Mouse (Mus musculus): Measurements from ENCODE around the gene Ust.

Gene Ust

DNA sequence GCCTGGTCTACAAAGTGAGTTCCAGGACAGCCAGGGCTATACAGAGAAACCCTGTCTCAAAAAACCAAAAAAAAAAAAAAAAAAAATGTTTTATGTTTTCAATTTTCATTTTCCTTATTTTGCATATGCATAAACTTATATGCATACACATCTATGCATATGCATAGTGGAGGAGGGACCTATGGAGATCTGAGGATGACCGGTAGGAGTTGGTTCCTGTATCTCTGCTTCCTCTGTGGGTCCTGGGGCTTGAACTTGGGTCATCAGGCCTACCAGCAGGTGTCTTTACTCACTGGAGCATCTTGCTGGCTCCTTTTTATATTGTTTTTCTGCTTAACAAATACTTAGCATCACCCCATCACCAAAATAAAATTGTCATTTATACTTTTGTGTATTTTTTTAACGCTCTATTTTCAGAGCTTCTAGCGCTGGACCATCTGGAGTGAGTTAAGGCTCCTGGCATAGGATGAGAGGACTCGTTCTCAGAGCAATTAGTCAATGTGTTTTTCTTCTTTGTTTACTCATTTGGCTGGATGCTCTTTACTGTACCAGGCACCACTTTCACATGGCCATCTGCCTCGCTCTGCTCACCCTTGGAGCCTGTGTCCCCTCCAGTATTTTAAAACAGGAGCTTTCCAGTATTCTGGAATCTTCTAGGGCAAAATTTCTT is 290.8 kb downstream of the Ust start:
- DNase-seq (ENCODE audit: extremely low spot score, low spot score), result no peak

DNA sequence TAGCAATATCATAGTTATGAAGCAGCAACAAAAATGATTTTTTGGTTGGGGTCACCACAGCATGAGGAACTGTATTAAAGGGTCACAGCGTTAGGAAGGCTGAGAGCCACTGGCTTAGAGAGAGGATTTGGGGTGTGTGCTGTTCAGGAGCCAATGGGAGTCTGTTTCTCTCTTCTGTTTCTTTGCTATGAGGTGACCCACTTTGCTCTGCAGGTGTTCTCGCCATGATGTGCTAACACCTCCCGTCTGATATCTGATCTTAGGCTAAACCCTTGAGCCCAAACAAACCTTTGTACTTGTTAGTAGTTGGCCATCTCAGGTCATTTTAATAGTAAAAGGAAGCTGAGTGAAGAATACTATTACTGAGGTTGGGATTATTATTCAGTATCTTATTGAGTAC is 292.0 kb downstream of the Ust start:
- DNase-seq (ENCODE audit: extremely low spot score, low spot score), result no peak

- no peak for DNase-seq (ENCODE audit: extremely low spot score, low spot score)
These were observed 294.0 kb downstream of the Ust start for GRCm38 (mm10) chr10:8224641-8225040.

- DNase-seq (ENCODE audit: extremely low spot score, low spot score), result no peak
These were observed 294.6 kb downstream of the Ust start for GRCm38 (mm10) chr10:8224046-8224445.

- no peak for DNase-seq (ENCODE audit: extremely low spot score, low spot score)
These were observed 301.7 kb downstream of the Ust start for GRCm38 (mm10) chr10:8216946-8217345.

DNA sequence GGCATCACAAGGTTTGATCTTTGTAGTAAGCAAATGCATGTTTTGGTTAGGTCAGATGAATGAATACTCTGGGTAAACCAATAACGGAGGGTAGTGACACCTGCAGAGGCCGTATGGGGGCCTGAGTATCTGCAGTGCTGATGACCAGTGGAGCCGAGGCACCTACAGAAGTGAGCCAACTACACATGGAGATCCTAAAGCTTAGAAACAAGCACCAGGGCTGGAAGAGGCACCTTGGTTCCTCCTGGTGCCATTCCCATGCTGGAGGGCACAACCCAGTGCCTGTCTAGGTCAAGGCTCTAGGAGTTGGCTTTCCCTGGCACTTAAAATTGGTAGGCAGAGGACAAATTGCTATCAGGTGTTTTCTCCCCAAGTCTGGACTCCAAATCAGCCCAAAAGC is 303.4 kb downstream of the Ust start:
- DNase-seq (ENCODE audit: extremely low spot score, low spot score), result no peak

DNA sequence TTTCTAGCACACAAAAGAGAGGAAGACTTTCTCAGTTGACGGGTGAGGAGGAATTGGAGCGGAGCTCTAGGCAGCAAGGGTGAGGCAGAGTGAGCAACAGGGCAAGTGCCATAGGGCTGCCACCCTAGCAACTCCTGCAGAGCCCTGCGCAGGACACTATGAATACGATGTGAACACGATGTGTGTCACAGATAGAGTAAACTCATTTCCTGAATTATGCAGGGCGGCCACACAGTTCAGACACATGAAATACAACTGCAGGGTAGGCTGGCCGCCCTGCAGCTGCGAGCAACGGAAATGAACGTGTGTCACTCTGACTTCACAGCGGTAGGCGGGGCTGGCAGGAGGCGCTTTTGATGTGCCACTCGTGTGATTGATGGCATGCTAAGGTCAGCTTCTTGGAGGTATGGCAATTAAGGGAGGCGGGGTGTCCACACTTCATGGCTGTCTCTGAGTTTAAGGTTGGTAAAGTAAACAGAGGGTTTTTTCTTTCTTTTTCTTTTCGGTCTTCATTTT is 304.7 kb downstream of the Ust start:
- peak; percentile 74 for DNase-seq (ENCODE audit: extremely low spot score, low spot score)

DNA sequence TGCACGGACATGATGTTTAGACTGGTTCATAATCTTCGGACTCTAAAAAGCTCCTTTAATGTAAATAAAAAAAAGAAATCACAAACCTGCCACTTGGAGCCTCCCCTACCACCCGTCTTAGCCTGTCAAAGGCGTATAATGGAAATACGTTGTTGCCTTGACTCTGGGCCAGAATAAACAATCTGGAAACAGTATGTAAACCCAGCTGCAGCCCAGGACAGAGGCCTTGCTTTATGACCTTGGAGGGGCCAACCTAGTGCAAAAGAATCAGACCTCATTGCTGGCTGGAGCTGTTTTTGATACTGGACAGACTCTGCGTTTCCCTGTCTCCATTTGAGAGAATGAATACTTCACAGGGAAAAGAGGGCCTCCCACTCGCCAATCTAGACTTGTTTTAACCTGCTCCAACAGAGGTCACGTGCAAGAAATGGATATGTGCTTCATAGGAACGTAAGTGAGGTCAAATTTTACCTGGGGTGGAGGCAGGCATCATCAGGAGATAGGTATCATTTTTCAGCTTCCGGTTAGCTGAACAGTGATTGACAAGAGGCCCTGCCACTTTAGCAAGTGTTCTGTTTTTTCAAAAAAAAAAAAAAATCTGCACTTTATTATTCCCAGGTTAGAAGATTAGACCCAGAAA is 305.2 kb downstream of the Ust start:
- peak; percentile 27 for DNase-seq (ENCODE audit: extremely low spot score, low spot score)

GRCm38 (mm10) chr10:8212611-8213226 is 305.9 kb downstream of the Ust start:
- no peak for DNase-seq (ENCODE audit: extremely low spot score, low spot score)

GRCm38 (mm10) chr10:8211694-8212093 is 306.9 kb downstream of the Ust start:
- DNase-seq (ENCODE audit: extremely low spot score, low spot score), result no peak

DNA sequence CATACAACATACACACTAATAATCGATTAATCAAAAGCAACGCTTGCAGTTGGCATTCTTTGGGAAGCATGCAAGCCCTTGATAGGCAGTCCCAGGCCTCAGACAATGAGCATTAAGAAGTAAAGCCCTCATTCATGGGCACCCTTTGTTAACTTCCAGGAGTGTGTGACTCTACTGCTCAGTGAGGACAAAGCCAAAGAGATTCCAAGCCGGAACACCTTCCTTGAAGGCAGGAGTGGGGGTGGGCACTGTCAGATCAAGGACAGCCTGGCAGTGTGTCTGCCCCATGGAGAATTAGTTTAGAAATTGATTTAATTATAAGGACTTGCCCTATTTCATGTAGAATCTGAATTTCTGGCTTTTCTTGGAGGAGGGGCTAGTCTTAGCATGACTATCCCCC is 308.3 kb downstream of the Ust start:
- DNase-seq (ENCODE audit: extremely low spot score, low spot score), result no peak

DNA sequence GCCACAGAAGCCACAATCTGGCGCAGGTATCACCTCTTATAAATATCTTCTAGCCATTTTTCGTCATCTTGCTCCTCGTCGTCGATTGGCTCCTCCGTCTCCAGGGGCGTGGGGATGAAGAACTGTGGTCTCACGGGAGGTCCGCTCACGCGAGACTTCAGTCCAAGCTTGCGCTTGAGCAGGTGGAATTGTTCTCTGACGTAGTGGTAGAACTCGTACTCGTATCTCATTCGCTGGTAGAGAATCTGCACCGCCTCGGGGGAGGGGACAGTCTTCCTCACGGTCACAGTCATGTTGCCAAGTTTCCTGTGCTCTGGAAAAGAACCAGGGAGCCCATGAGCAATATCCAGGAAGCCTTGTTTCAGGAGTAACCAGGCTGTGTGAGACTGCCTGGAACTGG is 311.3 kb downstream of the Ust start:
- no peak for DNase-seq (ENCODE audit: extremely low spot score, low spot score)

GRCm38 (mm10) chr10:8203681-8204080 is 314.9 kb downstream of the Ust start:
- DNase-seq (ENCODE audit: extremely low spot score, low spot score), result no peak

DNA sequence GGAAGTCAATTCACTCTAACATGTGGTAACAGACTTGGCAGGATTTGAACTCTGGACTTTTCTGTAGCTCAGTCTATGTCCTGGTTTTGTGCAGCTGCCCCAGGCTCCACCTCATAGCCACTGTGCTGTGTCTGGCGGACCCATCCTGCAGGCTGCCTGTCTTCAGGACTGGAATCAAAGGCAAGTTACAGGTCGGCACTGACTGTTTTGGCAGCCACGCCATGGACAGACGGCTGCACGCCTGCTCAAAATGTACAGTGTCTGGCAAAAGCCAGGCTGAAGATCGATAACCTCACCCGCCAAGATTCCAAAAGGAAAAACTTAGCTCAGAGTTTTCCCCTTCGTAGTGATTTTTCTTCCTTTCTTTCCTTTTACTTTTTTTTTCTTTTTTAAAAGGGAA is 318.8 kb downstream of the Ust start:
- DNase-seq (ENCODE audit: extremely low spot score, low spot score), result no peak

DNA sequence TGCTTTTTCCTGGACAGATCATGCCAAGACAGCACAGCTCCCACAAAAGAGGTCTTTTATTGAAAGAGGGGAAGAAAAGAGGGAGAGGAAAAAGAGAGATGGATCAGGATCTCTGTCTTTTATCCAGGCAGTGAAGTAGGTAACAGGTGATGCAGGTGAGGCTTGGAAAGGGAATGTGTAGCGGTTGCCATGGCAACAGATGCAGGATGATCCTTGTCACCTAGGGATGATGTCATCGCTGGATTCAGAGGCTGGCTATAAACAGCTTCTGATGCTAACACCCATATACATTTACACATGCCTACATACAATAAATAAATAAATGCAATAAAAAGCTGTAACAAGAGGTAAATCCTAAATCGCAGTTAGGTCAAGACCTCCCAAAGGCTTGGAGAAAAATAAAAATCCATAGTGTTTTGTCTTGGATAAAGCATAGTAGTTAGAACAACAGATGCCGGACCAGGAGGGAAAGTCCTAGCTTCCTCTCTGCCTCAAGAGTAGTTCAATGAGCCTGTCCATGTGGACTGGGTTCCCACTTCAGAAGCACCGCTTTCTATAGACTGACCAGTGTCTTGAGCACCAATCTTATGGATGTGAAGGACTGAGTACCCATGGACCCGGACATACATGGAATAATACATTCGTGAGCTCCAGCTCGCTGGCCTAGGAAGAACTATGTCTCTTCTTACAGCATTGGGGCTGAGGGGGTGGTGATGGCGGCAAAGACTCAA is 319.4 kb downstream of the Ust start:
- no peak for DNase-seq (ENCODE audit: extremely low spot score, low spot score)

GRCm38 (mm10) chr10:8197661-8198060 is 321.0 kb downstream of the Ust start:
- no peak for DNase-seq (ENCODE audit: extremely low spot score, low spot score)

GRCm38 (mm10) chr10:8196300-8196699 is 322.3 kb downstream of the Ust start:
- peak; percentile 68 for DNase-seq (ENCODE audit: extremely low spot score, low spot score)

DNA sequence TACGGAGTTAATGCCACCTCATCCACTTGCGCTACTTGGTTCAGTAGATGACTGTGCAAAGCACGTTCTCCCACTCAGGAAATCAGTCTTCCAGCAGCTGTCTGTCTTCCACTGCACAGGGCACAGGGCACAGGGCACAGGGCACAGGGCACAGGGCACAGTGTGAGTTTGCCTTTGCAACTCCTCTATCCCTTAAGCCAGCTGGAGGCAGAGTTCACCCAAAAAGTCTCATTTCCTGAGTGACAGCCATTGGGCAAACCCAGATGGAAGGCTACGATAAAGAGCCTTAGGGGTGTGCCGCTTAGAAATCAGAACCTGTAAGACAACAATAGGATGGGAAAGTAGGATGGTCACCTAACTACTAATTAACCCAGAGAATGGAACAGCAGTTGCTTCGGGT is 322.9 kb downstream of the Ust start:
- DNase-seq (ENCODE audit: extremely low spot score, low spot score), result no peak

- no peak for DNase-seq (ENCODE audit: extremely low spot score, low spot score)
These were observed 329.2 kb downstream of the Ust start for GRCm38 (mm10) chr10:8189331-8189981.

- no peak for DNase-seq (ENCODE audit: extremely low spot score, low spot score)
These were observed 333.0 kb downstream of the Ust start for GRCm38 (mm10) chr10:8185586-8185985.

DNA sequence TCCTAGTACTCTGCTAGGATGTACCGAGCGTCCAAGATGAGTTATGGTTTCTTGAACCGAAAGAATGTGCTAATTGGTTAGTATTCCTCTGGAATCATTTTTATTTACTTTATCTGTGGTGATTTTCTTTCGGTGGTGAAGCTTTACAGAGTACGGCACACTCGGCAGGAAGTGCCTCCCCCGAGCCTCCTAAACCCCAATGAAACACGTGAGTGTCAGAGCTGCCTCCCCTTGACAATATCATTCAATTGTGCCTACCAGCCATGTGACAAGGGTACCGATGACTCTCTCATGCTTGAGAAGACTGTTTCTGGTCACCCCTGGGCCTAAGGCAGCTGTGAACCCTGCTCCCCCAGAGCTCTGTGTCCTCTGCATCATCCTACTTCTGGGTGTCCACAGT is 333.9 kb downstream of the Ust start:
- no peak for DNase-seq (ENCODE audit: extremely low spot score, low spot score)

DNA sequence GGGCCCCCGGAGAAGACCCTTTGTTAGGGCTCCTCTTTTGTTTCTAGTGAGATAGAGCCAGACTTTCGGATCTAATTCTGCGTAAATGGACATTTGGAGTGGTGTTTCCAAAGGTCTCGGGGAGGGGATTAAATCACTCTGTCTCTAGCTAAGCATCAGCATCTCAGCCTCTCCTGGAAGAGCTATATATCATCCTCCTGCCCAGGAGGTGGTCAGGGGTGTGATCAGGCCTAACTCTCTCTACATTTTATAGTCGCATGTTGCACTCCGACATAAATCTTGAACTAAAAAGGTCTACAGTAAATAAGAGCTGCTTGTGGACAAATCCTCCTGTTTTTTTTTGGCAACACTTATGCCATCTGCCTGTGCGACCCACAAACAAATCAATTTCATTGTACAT is 335.5 kb downstream of the Ust start:
- DNase-seq (ENCODE audit: extremely low spot score, low spot score), result no peak

All from neural tube, embryonic 10.5 days (tissue).